Mouse (Mus musculus) heart, postnatal 0 days (tissue): ENCODE data around the gene Mad1l1.

ENCODE experiments used
- CTCF ChIP-seq: IDR thresholded peaks from 2 replicates; pipeline ENCODE4 v1.5.1; 2016; ENCODE audit warnings: antibody characterized with exemption, control low read depth, low read depth
- EP300 ChIP-seq: IDR thresholded peaks from 2 replicates; pipeline ENCODE4 v1.6.1; 2016; ENCODE audit warnings: antibody characterized with exemption, low read depth

- TF ChIP-seq CTCF (no peak), EP300 (no peak)
These were observed 93.0 kb downstream of the Mad1l1 start for GRCm38 (mm10) chr5:140228306-140228705.
